Mouse (Mus musculus) kidney, postnatal 36 days (tissue): ENCODE measurements around the gene Gmip.
A peak's percentile ranks its signal among the peaks of the same experiment; 100 is the strongest.

Source experiments
- DNase-seq, 2 experiments: peaks; one replicate each; pipeline ENCODE4 v3.0.0; 2021 to 2022; ENCODE audit warnings: mixed read lengths in 2 of 2

The Gmip gene

DNA sequence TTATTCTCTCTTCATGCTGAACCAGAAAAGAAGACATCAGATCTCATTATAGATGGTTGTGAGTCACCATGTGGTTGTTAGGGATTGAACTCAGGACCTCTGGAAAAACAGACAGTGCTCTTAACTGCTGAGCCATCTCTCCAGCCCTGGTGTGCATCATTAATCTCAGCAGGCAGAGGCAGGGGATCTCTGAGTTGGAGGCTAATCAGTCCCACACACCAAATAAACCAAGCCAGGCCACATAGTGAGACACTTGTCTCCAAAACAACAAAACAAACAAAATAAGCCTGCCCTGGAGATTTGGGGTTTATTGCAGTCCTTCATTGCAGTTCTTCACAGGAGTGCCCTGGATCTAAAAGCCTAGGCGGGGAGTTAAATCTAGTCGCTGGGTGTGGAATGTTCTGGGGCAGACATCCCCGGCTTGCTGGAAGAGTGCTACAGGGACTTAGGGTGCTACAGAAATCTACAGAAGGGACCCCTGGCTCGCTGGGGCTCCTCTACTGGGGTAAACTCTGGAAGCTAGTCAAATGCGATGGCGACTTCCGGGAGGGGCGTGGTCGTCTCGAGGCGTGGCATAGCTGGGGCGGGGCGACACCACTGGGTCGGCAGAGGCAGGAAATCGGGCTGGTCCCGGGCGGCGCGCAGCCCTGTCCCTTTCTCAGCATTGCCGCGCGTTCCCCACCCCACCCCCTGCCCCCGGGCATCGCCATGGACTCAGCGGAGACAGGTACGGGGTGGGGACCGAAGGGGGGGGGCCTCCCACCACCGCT is at the start of gene Gmip:
Gene Gmip (plus strand): TSS at position 586 of the 770 bp plus-strand sequence.
- peak; percentile 84 to 93 for DNase-seq

- DNase-seq, result no peak
Measured at GRCm38 (mm10) chr8:69761814-69762445, 46.5 kb upstream of the Gmip start.

DNA sequence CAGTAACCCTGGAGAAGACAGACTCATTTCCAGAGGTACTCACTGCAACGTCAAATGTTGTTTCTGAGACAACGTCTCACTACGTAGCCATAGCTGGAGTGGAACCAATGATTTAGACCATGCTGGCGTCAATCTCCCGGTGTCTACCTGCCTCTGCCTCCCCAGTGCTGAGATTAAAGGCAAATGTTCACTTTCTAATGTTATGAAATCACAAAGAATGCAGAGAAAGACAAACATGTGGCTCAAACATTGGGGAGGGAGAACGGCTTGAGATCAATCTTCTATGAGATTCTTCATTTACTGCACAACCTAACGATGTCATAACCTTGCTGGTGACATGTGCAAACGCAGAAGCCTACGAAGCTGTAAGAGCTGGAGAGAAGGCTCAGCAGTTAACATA is 37.3 kb upstream of the Gmip start:
- DNase-seq, result no peak

GRCm38 (mm10) chr8:69772106-69772505 is 36.4 kb upstream of the Gmip start:
- DNase-seq, result no peak

- DNase-seq, result peak; percentile 91 to 96
Measured at GRCm38 (mm10) chr8:69774503-69775148, 33.9 kb upstream of the Gmip start, which contains the start of gene Gm20422. Gene Gm20422, minus strand, starts transcription at chr8:69774886.

DNA sequence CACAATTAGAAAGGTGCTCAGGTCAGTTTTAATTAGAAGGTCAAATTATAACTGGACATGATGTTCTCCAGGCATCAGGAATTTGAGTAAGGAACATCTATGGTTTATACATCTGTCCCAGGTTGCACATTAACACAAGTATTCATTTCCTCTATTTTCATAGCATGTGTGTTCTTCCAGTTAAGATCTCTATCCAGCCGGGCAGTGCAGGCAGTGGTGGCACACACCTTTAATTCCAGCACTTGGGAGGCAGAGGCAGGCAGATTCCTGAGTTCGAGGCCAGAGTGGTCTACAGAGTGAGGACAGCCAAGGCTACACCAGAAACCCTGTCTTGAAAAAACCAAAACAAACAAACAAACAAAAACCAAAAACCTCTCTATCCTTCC is 33.3 kb upstream of the Gmip start:
- no peak for DNase-seq

DNA sequence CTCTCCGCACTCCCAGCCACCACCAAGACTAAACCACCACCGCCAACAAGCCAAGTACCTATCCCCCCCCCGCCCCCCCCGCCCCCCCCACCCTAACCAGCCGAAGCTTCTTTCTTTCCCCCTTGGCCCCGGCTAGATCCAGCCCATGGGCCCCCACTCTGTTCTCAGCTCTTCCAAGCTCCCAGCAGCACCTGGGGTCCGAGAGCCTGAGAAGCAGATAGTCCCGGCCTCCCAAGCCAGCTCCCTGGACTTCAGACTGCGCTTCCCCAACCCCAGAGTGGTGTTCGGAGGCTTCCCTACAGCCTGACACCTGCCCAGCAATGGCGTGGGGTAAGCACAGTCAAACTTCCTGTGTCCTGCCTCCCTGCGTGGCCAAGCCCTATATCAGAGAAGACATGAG is 31.4 kb upstream of the Gmip start:
- no peak for DNase-seq

DNA sequence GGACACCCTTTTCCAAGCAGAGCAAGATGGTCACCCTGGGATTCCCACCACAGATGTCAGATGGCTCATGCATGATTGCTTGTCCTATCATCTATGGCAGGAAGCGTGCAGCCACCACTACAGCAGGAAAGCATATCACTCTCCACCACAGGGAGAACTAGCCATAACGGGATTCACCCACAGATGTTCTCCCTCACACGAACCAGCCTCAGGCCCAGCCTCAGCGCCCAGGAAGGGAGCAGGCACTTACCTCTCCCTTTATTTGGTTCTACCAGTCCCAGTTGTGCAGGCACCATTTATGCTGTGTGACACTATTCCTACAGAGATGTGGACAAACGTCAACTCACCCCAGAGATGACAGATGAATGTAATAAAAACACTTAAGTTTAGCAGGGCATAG is 19.4 kb upstream of the Gmip start:
- DNase-seq, result no peak

DNA sequence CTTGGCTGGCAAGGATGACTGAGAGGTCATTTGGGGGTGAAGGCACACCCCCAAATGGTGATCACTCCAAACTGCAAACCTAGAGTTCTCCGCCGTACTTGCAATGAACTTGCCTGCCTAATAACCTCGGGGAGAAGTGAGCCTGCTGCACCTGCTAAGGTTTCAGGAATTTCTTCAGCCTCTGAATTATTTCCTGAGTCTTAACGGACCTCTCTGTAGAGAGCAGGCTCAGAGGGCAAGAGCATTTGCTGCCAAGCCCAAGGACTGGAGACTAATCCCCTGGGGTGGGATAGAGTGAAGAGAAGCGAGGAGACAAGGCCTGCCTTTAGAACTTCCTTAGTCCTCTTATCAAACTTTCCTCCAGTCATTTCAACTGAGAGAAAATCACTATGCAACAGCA is 18.7 kb upstream of the Gmip start:
- peak in 1 of 2 experiments; percentile 16 for DNase-seq

- no peak for DNase-seq
Measured at GRCm38 (mm10) chr8:69790364-69790763, 18.1 kb upstream of the Gmip start.

DNA sequence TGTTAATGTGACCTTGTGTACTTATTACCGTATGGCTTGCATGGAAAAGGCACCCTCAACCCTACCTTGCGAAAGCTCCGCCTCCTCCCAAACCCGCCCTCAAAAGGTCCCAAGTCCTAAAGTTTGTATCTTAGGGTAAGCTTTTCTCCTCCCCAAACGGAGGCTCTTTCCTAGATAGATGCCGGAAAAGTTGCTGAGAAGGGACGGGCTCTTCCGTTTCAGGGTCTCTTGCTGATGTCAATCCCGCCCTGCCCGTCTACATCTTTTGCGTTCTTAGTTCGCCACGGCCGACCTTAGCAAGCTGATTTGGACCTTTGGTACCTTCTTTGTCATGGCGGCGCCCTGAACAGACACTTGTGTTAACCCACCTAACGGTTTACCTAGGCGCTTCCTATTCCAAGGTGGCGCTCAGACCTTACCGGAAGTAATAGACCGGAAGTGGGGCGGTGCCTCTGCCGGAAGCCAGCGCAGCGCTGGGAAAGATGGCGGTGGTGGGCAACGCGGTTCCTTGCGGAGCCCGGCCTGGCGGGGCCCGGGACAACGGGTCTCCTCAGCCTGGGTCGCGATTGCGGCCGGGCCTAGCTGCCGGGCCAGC is 17.6 kb upstream of the Gmip start, which contains the start of the genes Atp13a1 and Zfp866:
Gene Atp13a1 (plus strand): TSS at position 391 of the 595 bp plus-strand sequence.
Gene Zfp866 (minus strand): TSS at position 406 of the 595 bp plus-strand sequence.
- DNase-seq, result peak; percentile 92 to 94

DNA sequence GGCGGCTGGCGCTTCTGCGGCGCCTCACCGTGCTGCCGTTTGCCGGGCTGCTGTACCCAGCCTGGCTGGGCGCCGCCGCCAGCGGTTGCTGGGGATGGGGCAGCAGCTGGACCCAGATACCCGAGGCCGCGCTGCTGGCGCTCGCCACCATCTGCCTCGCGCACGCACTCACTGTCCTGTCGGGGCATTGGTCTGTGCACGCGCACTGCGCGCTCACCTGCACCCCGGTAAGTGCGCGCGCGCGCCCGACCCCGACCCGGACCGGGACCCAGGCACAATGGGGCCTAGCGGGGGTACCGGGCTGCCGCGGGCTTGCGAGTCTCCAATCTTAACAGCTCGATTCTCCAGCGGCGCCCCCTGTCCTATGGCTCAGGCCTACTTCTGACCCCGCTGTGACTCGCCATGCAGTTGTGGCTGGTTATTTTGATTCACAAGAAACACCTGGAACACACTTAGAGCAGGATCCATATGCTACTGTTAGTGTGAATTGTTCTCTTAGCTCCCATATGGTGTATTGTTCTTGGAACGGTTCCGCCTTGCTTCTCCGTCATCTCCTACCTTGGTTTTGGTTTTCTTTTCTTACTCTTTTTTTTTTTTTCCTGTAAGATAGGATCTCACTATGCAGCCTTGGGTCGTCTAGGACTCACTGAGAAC is 16.9 kb upstream of the Gmip start:
- peak; percentile 27 to 56 for DNase-seq

- DNase-seq, result no peak
Measured at GRCm38 (mm10) chr8:69793666-69794065, 14.8 kb upstream of the Gmip start.

GRCm38 (mm10) chr8:69794096-69794495 is 14.4 kb upstream of the Gmip start:
- DNase-seq, result no peak

DNA sequence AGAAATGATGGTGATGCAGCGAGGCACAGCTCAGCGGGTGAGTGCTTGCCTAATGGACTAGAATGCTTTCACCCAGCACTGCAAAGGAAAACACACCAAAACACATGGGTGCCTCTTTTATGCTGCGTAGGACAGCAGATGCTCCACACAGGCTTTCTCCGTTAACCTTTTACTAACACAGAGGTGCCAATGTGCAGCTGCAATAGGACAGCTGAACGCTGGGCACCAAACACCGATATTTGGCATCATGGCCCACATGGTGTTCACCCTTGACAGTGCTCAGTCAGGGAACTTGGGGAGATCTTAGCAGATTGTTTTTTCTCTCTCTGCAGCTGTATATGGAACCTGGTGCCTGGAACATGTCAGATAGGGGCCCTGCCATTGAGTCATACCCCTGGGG is 13.6 kb upstream of the Gmip start:
- no peak for DNase-seq

GRCm38 (mm10) chr8:69796721-69797345 is 11.6 kb upstream of the Gmip start:
- no peak for DNase-seq

- DNase-seq, result no peak
Measured at GRCm38 (mm10) chr8:69797661-69798060, 10.8 kb upstream of the Gmip start.

- no peak for DNase-seq
Measured at GRCm38 (mm10) chr8:69799261-69799660, 9.2 kb upstream of the Gmip start.

DNA sequence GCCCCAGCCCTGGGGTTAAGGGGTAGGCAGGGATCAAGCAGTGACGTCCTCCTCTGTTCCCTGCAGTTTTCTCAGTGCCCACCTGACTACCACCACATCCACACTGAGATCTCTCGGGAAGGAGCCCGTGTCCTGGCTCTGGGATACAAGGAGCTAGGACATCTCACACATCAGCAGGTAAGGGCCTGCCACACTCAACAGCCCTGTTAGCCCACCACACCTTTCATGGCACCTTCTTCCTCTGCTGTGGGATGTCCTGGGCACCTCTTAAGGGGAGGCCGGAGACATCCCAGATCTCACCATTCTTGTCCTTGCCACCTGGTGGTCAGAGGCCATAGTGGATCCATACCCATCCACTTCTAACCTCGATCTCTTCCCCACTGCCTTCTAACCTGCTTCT is 8.5 kb upstream of the Gmip start:
- no peak for DNase-seq

DNA sequence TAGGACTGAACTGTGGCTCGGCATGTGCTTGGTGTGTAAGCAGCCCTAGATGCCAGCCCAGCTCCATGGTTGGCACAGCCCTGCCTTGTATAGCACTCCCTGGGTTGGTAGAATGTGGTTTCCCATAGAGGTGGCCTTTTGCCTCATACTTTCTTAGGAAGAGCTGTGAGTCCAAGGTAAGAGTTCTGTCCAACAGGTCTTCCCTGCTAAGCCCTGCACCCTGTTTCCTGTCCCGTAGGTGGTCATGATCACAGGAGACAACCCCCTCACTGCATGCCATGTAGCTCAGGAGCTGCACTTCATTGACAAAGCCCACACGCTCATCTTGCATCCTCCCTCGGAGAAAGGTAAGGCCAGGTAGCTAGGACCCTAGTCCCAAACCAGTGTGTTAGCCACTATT is 6.7 kb upstream of the Gmip start:
- DNase-seq, result no peak

GRCm38 (mm10) chr8:69802216-69802615 is 6.3 kb upstream of the Gmip start:
- peak in 1 of 2 experiments; percentile 0 for DNase-seq

DNA sequence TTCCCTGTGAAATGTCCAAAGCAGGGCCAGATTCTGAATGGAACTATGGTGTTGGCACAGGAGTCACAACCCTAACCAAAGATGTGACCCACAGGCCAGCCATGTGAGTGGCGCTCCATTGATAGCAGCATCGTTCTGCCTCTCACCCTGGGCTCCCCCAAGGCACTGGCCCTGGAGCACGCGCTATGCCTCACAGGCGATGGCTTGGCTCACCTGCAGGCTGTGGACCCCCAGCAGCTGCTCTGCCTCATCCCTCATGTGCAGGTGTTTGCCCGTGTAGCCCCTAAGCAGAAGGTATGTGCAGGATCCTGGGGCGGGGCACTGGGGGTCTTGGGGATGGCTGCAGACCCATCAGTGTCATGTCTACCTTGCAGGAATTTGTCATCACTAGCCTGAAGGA is 5.1 kb upstream of the Gmip start:
- DNase-seq, result no peak
